Mouse (Mus musculus) thymus, postnatal 36 days (tissue): Measurements from ENCODE around the gene Ptprm.
"Not testable (repeated sequence)": the region's sequence is repeated elsewhere in the genome, so short reads cannot be mapped to it uniquely, and the experiment has no call there.

ENCODE experiments used
- DNase-seq, 2 experiments: peaks; one replicate each; pipeline ENCODE4 v3.0.0; 2022; ENCODE audit warnings: mixed read lengths in 2 of 2

Gene Ptprm

GRCm38 (mm10) chr17:66847011-66847410 is 507.2 kb downstream of the Ptprm start:
- DNase-seq, result not testable (repeated sequence)

DNA sequence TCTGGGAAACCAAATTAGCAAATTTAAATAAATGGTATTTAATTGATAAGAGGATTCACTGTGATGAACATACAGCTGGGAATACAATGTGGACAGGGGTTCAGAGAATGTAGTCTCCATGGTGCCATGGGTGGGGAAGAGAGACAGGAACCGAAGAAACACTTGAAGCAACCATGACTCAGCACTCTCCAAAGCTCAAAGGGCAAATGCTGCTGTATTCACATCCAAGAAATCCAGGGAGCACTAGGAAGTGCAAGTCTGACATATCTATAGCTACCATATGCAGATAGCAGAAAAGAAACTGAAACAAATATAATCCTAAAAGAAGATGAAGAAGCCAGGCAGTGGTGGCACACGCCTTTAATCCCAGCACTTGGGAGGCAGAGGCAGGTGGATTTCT is 531.9 kb downstream of the Ptprm start:
- DNase-seq, result no peak

- DNase-seq, result no peak
Measured at GRCm38 (mm10) chr17:66817380-66817779, 536.9 kb downstream of the Ptprm start.

GRCm38 (mm10) chr17:66815921-66816320 is 538.3 kb downstream of the Ptprm start:
- no peak for DNase-seq

DNA sequence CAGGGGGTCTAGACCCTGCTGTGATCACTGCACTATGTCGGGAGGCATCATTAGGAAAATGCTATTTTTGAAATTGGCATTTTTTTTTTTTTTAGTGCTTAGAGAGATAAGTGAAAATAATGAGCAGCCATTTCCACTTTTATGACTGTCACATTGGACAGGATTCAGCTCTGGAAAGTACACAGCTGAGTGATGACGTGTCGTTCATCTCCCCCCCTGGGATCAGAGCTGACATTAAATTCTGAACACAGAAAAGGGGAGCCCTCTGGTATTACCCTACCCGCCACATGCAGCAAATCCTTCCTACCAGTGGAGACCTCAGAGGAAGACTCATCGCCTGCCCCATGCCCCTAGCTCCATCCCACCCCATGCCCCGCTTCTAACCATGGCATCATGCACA is 540.5 kb downstream of the Ptprm start:
- DNase-seq, result no peak

DNA sequence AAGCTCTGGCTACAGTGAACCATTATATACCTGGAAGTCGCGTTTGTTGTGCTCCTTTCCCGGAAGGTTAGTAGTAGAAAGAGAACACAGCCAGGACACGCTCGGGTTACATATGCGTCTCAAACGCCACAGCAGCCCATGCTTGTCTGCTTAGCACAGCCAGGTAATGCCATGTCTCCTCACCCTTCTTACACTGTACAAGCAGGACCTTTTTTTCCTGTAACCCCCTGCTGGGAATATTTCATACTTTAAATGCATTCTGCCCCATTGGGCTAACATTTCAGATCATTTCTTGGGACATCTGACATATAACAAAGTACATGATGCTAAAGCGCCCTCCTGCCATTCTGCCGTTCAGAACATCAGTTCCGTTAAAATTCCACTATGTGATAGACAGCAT is 540.9 kb downstream of the Ptprm start:
- DNase-seq, result no peak

DNA sequence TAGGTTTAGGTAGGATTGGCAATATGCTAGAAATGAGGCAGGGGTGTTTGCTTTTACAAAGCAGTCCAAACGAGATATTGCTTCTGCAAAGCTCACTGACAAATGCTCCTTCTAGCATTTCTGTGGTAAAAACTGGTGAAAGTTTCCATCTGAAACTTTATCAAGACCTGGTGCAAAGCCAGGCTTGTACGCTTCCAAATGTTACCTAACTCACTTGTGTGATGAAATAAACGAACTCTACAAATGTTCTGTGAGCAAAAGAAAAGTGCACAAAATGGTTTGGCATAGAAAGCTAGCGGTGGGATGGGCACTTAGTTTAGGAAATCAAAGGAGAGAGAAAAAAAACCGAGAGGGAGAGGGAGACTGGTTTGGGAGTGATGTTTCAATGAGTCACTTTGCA is 544.5 kb downstream of the Ptprm start:
- DNase-seq, result no peak

DNA sequence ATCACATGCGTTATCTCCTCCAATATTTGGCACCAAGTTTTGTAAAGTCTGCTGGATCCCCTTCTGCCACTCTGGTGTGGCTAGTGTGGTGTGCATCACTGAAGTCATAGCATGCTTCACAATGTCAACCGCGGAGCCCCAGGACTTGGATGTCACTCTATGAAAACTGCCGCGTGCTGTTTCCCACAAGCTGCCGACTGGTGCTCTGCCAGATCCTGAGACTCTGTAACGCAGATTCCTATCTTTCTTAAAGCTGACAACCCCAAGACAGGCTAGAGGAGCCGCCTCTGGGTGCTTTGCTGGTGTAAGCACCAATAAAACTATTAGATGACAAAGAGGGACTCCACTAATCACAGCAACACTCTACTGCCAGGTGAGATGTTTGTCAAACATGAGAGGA is 546.1 kb downstream of the Ptprm start:
- no peak for DNase-seq

GRCm38 (mm10) chr17:66801831-66802687 is 552.2 kb downstream of the Ptprm start:
- no peak for DNase-seq

GRCm38 (mm10) chr17:66800231-66800630 is 554.0 kb downstream of the Ptprm start:
- DNase-seq, result no peak

GRCm38 (mm10) chr17:66786166-66786565 is 568.1 kb downstream of the Ptprm start:
- DNase-seq, result no peak

- DNase-seq, result no peak
Measured at GRCm38 (mm10) chr17:66785586-66785985, 568.7 kb downstream of the Ptprm start.

GRCm38 (mm10) chr17:66783601-66784000 is 570.7 kb downstream of the Ptprm start:
- DNase-seq, result no peak

GRCm38 (mm10) chr17:66783075-66783492 is 571.2 kb downstream of the Ptprm start:
- no peak for DNase-seq

- DNase-seq, result no peak
Measured at GRCm38 (mm10) chr17:66781910-66782309, 572.3 kb downstream of the Ptprm start.

GRCm38 (mm10) chr17:66779026-66779425 is 575.2 kb downstream of the Ptprm start:
- DNase-seq, result no peak

- no peak for DNase-seq
Measured at GRCm38 (mm10) chr17:66769365-66770363, 584.6 kb downstream of the Ptprm start.

DNA sequence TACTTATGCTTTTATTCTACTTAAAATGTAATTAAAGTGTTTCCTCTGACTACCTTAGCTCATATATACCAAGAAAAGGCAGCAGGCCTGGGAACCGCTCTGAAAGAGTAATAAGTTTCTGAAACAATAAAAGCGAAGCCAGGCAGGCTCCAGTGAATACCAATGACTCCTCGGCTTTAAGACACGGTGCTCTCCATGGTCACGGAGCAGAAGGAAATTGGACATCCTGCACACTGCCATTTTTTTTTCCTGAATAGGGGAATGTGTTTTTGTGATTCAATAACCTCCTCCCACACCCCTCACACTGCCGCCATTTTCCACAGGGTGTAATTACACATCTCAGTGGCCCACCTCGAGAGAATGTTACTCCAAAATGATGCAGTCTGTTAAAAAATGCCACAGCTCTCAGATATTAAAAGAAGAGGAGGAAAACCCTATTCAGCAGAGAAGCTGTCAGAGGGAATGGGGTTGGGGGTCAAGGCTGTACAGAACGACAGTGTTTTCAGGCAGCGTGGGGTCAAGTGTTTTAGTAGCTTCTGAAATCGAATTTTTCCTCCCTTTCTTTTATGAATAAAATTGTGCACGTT is 585.5 kb downstream of the Ptprm start:
- no peak for DNase-seq

- no peak for DNase-seq
Measured at GRCm38 (mm10) chr17:66766166-66766565, 588.1 kb downstream of the Ptprm start.

- DNase-seq, result no peak
Measured at GRCm38 (mm10) chr17:66764435-66764834, 589.8 kb downstream of the Ptprm start.

GRCm38 (mm10) chr17:66762716-66763115 is 591.5 kb downstream of the Ptprm start:
- DNase-seq, result no peak

DNA sequence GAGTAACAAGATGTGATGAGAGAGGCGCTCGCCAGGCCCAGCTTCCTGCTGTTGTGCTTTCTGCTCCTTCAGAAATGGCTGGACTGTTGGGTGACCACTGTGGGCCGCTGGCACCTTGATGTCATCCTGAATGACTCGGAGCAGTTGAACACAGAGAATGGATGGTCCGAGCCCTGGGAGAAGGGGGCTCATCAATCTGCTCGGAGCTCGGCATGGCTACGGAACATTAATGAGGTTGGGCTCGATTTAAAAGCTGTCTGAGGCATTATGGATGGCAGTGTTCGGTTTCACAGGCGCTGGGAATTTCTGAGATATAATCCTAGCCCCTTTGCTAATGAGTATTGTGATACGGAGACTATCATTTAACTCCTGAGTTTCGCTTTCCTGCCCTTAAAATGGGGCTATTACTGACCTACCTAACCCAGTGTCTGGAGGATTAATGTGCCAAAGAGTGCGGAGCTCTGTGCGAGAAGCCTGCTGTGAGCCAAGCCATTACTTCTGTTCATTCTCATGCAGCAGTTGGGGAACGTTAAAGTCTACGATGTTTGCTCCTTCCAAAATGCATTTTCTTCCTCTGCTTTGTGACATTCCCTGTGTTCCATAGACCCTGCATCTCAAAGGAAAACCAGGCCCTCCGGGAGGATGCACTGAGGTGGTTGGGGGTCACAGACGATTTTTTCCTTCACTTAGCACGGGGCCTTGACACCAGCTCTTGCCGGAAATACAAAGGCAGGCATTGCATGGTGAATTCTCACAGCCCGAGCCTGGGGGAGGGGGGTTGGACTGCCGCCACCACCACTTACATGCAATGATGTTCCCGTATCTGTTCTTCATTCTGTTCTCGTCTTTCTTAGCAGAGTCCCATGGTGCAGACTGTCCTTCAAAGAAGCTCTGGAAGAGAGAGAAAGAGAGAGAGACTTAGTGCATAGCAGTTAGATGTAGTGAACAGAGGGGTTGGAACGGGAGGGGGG is 592.6 kb downstream of the Ptprm start:
- no peak for DNase-seq
